Mouse (Mus musculus): ENCODE results near the gene Mesp2. TPM values are rescaled to one million over a fixed set of nuclear protein-coding genes. Genes with fewer than 3 reads are reported as not detected.

Mesp2 gene
- polyA plus RNA-seq, 1 experiment from 2014 or later: 1.7 TPM

GRCm38 (mm10) chr7:79847456-79848451 lies 37.2 kb downstream of the Mesp2 start:
- Histone ChIP-seq H3K27ac (ENCODE audit: low read depth, low read length) (no peak overlapping the region), H3K9ac (ENCODE audit: low read depth, low read length) (peak overlapping the region; percentile 48), H3K4me2 (replicated peaks; ENCODE audit: low read depth) (peak overlapping the region; percentile 79), H3K27me3 (replicated peaks; ENCODE audit: control insufficient read depth, insufficient read depth, low read length) (no peaks in the 10 kb centered on the region), H3K4me3 (ENCODE audit: low read depth, low read length) (peak overlapping the region; percentile 50), H3K36me3 (ENCODE audit: control insufficient read depth, insufficient read depth) (no peaks in the 10 kb centered on the region), H3K9me3 (ENCODE audit: control insufficient read depth) (no peaks in the 10 kb centered on the region), H3K4me1 (replicated peaks; ENCODE audit: control insufficient read depth, insufficient read depth, low read length) (0 out of 2 replicates have a peak, but pooled peaks cover 2% of the 10 kb centered on the region)
- no peak for TF ChIP-seq CTCF (IDR thresholded peaks at IDR 0.05; ENCODE audit: low read depth)
- WGBS: 6% methylated on average over 52 of the region's 53 CpGs
- ATAC-seq: peak; percentile 32; the same call in 1 of the 2 replicates

DNA sequence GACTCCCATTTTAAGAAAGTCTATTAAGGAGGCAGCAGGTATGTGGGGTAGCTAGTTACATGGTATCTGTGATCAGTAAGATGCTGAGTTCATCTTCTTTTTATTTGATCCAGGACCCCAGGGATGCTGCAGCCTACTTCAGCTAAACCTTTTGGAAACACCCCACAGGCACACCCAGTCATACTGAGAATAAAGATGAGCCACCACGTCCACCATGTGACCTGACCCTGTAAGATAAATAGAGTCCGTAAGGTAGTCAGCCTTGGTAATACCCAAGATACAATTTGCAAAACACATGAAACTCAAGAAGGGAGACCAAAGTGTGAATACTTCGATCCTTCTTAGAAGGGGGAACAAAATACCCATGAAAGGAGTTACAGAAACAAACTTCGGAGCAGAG lies 45.8 kb downstream of the Mesp2 start:
- Histone ChIP-seq H3K9me3 (ENCODE audit: control insufficient read depth) (no peaks in the 10 kb centered on the region), H3K36me3 (ENCODE audit: control insufficient read depth, insufficient read depth) (no peaks in the 10 kb centered on the region), H3K4me1 (replicated peaks; ENCODE audit: control insufficient read depth, insufficient read depth, low read length) (no peaks in the 10 kb centered on the region), H3K4me2 (replicated peaks; ENCODE audit: low read depth) (no peak overlapping the region), H3K9ac (ENCODE audit: low read depth, low read length) (no peak overlapping the region), H3K27ac (ENCODE audit: low read depth, low read length) (no peak overlapping the region), H3K27me3 (replicated peaks; ENCODE audit: control insufficient read depth, insufficient read depth, low read length) (no peaks in the 10 kb centered on the region), H3K4me3 (ENCODE audit: low read depth, low read length) (no peak overlapping the region)
- WGBS: 89% methylated on average over 4 of the region's 4 CpGs
- no peak for TF ChIP-seq CTCF (IDR thresholded peaks at IDR 0.05; ENCODE audit: low read depth)
- no peak for ATAC-seq

GRCm38 (mm10) chr7:79858202-79858934 lies 47.8 kb downstream of the Mesp2 start:
- no peak overlapping the region for H3K9ac ChIP-seq (ENCODE audit: low read depth, low read length)
- TF ChIP-seq CTCF (IDR thresholded peaks at IDR 0.05; ENCODE audit: low read depth): no peak
- no peak overlapping the region for H3K4me2 ChIP-seq (replicated peaks; ENCODE audit: low read depth)
- ATAC-seq: no peak
- no peaks in the 10 kb centered on the region for H3K4me1 ChIP-seq (replicated peaks; ENCODE audit: control insufficient read depth, insufficient read depth, low read length)
- H3K27me3 ChIP-seq (replicated peaks; ENCODE audit: control insufficient read depth, insufficient read depth, low read length): no peaks in the 10 kb centered on the region
- no peak overlapping the region for H3K27ac ChIP-seq (ENCODE audit: low read depth, low read length)
- H3K4me3 ChIP-seq (ENCODE audit: low read depth, low read length): no peak overlapping the region
- no peaks in the 10 kb centered on the region for H3K9me3 ChIP-seq (ENCODE audit: control insufficient read depth)
- whole genome bisulfite sequencing: 51% methylated on average over 11 of the region's 11 CpGs
- no peaks in the 10 kb centered on the region for H3K36me3 ChIP-seq (ENCODE audit: control insufficient read depth, insufficient read depth)

- no peak for TF ChIP-seq CTCF (IDR thresholded peaks at IDR 0.05; ENCODE audit: low read depth)
- Histone ChIP-seq H3K9me3 (ENCODE audit: control insufficient read depth) (no peaks in the 10 kb centered on the region), H3K27me3 (replicated peaks; ENCODE audit: control insufficient read depth, insufficient read depth, low read length) (no peaks in the 10 kb centered on the region), H3K4me2 (replicated peaks; ENCODE audit: low read depth) (no peak overlapping the region), H3K4me3 (ENCODE audit: low read depth, low read length) (no peak overlapping the region), H3K4me1 (replicated peaks; ENCODE audit: control insufficient read depth, insufficient read depth, low read length) (no peaks in the 10 kb centered on the region), H3K9ac (ENCODE audit: low read depth, low read length) (no peak overlapping the region), H3K36me3 (ENCODE audit: control insufficient read depth, insufficient read depth) (no peaks in the 10 kb centered on the region), H3K27ac (ENCODE audit: low read depth, low read length) (no peak overlapping the region)
- ATAC-seq: peak; percentile 34; the same call in 1 of the 2 replicates
- 64% methylated on average over 9 of the region's 9 CpGs for WGBS
These were observed 48.6 kb downstream of the Mesp2 start for GRCm38 (mm10) chr7:79858956-79859630.

DNA sequence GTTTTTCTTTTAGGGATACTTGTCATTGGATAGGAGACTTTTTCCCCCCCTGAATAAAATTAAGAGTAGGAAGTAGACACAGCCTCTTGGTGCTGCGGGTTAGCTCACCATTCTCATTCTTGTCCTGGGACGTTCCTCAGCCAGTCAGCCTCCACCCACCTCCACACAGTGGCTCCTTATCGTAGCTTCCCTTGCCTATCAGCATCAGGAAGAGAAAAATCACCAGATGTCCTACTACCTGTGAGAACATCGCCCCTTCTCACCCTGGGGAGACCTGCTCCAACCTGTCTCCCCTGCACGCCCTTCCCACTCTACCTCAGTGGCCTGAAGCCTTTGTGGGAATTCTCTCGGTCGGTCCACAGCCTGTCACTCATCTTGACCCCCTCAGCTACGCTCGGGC lies 50.3 kb downstream of the Mesp2 start, which contains the start of gene Anpep:
Anpep (minus strand) TSS at position 249 of the 400 bp plus-strand sequence.
- WGBS: 57% methylated on average over 9 of the region's 9 CpGs
- ATAC-seq: 0 out of 2 replicates have a peak, but pooled peaks have one; percentile 35
- no peaks in the 10 kb centered on the region for H3K9me3 ChIP-seq (ENCODE audit: control insufficient read depth)
- no peaks in the 10 kb centered on the region for H3K4me1 ChIP-seq (replicated peaks; ENCODE audit: control insufficient read depth, insufficient read depth, low read length)
- H3K36me3 ChIP-seq (ENCODE audit: control insufficient read depth, insufficient read depth): no peaks in the 10 kb centered on the region
- H3K9ac ChIP-seq (ENCODE audit: low read depth, low read length): no peak within 1 kb of the TSS
- TF ChIP-seq CTCF (IDR thresholded peaks at IDR 0.05; ENCODE audit: low read depth): no peak
- no peaks in the 10 kb centered on the region for H3K27me3 ChIP-seq (replicated peaks; ENCODE audit: control insufficient read depth, insufficient read depth, low read length)
- H3K4me2 ChIP-seq (replicated peaks; ENCODE audit: low read depth): no peak within 1 kb of the TSS
- H3K27ac ChIP-seq (ENCODE audit: low read depth, low read length): no peak within 1 kb of the TSS
- no peak within 1 kb of the TSS for H3K4me3 ChIP-seq (ENCODE audit: low read depth, low read length)

Measured in intestine, postnatal 0 days (tissue).